Mouse (Mus musculus): Measurements from ENCODE around the gene Kcnk13.

Kcnk13 gene

GRCm38 (mm10) chr12:100015146-100015545, 50.8 kb downstream of the Kcnk13 start:
- DNase-seq (ENCODE audit: low spot score), result no peak

GRCm38 (mm10) chr12:100017709-100018108, 53.4 kb downstream of the Kcnk13 start:
- DNase-seq (ENCODE audit: low spot score), result no peak

GRCm38 (mm10) chr12:100022490-100022889, 58.2 kb downstream of the Kcnk13 start:
- DNase-seq (ENCODE audit: low spot score), result no peak

GRCm38 (mm10) chr12:100023821-100024365, 59.6 kb downstream of the Kcnk13 start:
- no peak for DNase-seq (ENCODE audit: low spot score)

- DNase-seq (ENCODE audit: low spot score), result no peak
Measured at GRCm38 (mm10) chr12:100025675-100026074, 61.4 kb downstream of the Kcnk13 start.

- no peak for DNase-seq (ENCODE audit: low spot score)
Measured at GRCm38 (mm10) chr12:100026715-100027245, 62.5 kb downstream of the Kcnk13 start.

GRCm38 (mm10) chr12:100027281-100027680, 63.0 kb downstream of the Kcnk13 start:
- no peak for DNase-seq (ENCODE audit: low spot score)

GRCm38 (mm10) chr12:100031681-100032080, 67.4 kb downstream of the Kcnk13 start:
- no peak for DNase-seq (ENCODE audit: low spot score)

GRCm38 (mm10) chr12:100032521-100032920, 68.2 kb downstream of the Kcnk13 start:
- no peak for DNase-seq (ENCODE audit: low spot score)

- no peak for DNase-seq (ENCODE audit: low spot score)
Measured at GRCm38 (mm10) chr12:100038741-100039262, 74.5 kb downstream of the Kcnk13 start.

GRCm38 (mm10) chr12:100042116-100042515, 77.8 kb downstream of the Kcnk13 start:
- DNase-seq (ENCODE audit: low spot score), result no peak

GRCm38 (mm10) chr12:100044704-100045103, 80.4 kb downstream of the Kcnk13 start:
- DNase-seq (ENCODE audit: low spot score), result no peak

GRCm38 (mm10) chr12:100050552-100050951, 86.3 kb downstream of the Kcnk13 start:
- no peak for DNase-seq (ENCODE audit: low spot score)

GRCm38 (mm10) chr12:100053617-100054016, 89.3 kb downstream of the Kcnk13 start:
- DNase-seq (ENCODE audit: low spot score), result no peak

GRCm38 (mm10) chr12:100061071-100061470, 96.8 kb downstream of the Kcnk13 start:
- no peak for DNase-seq (ENCODE audit: low spot score)

- no peak for DNase-seq (ENCODE audit: low spot score)
Measured at GRCm38 (mm10) chr12:100061826-100062225, 97.5 kb downstream of the Kcnk13 start.

GRCm38 (mm10) chr12:100062584-100062983, 98.3 kb downstream of the Kcnk13 start:
- no peak for DNase-seq (ENCODE audit: low spot score)

GRCm38 (mm10) chr12:100065109-100065508, 100.8 kb downstream of the Kcnk13 start:
- DNase-seq (ENCODE audit: low spot score), result no peak

GRCm38 (mm10) chr12:100067477-100067876, 103.2 kb downstream of the Kcnk13 start:
- no peak for DNase-seq (ENCODE audit: low spot score)

- no peak for DNase-seq (ENCODE audit: low spot score)
Measured at GRCm38 (mm10) chr12:100073201-100073672, 108.9 kb downstream of the Kcnk13 start.

- DNase-seq (ENCODE audit: low spot score), result no peak
Measured at GRCm38 (mm10) chr12:100075715-100076114, 111.4 kb downstream of the Kcnk13 start.

GRCm38 (mm10) chr12:100079636-100080286, 115.5 kb downstream of the Kcnk13 start:
- no peak for DNase-seq (ENCODE audit: low spot score)

- no peak for DNase-seq (ENCODE audit: low spot score)
Measured at GRCm38 (mm10) chr12:100088026-100088425, 123.7 kb downstream of the Kcnk13 start.

Measured in ovary, postnatal 10 days (tissue).